Mouse (Mus musculus) intestine, embryonic 15.5 days (tissue): Measurements from ENCODE around the gene Nxpe5. TPM values are rescaled to one million over a fixed set of nuclear protein-coding genes. Genes with fewer than 3 reads are reported as not detected.
A peak's percentile ranks its signal among the peaks of the same experiment; 100 is the strongest.

Experiments used
- ATAC-seq: fragments of 200-750 bp; cut with Nextera tagmentation; 2 replicates; pipeline ENCODE4 v1.8.0; 2017; ENCODE audit warnings: moderate TSS enrichment, moderate library complexity
- H3K27ac ChIP-seq: fragments of 300-500 bp; sonication (generic); 2 replicates; pipeline ENCODE4 v1.5.1; 2015; ENCODE audit warnings: mild to moderate bottlenecking, inconsistent platforms
- H3K27me3 ChIP-seq: fragments of 300-500 bp; sonication (generic); replicated peaks from 2 replicates; pipeline ENCODE4 v1.6.1; 2015; ENCODE audit warnings: inconsistent platforms
- H3K36me3 ChIP-seq: fragments of 300-500 bp; sonication (generic); 2 replicates; pipeline ENCODE4 v1.6.1; 2015; ENCODE audit warnings: inconsistent platforms
- H3K4me1 ChIP-seq: fragments of 300-500 bp; sonication (generic); replicated peaks from 2 replicates; pipeline ENCODE4 v1.6.1; 2015; ENCODE audit warnings: inconsistent platforms
- H3K4me2 ChIP-seq: fragments of 300-500 bp; sonication (generic); replicated peaks from 2 replicates; pipeline ENCODE4 v1.6.1; 2015; ENCODE audit warnings: mild to moderate bottlenecking, inconsistent platforms
- H3K4me3 ChIP-seq: fragments of 300-500 bp; sonication (generic); replicated peaks from 2 replicates; pipeline ENCODE4 v1.5.1; 2015; ENCODE audit warnings: inconsistent platforms
- H3K9ac ChIP-seq: fragments of 300-500 bp; sonication (generic); 2 replicates; pipeline ENCODE4 v1.6.1; 2015; ENCODE audit warnings: inconsistent platforms
- H3K9me3 ChIP-seq: fragments of 300-500 bp; sonication (generic); 2 replicates; pipeline ENCODE4 v1.6.1; 2016; ENCODE audit warnings: inconsistent platforms
- WGBS: fragments of 180-500 bp; shearing (Covaris S2); methylation state at CpG from one replicate; pipeline ENCODE4 v1.1.7; 2015; 5-methylcytosine and 5-hydroxymethylcytosine counted together
- polyA plus RNA-seq: library from polyadenylated mRNA; unstranded; fragments of >200 nt; fragmentation: Nextera tagmentation; extraction: Ambion mirVana; gene quantifications from 2 replicates; pipeline ENCODE4 v1.2.1, GENCODE M21; 2015

Gene Nxpe5
- polyA plus RNA-seq, 1 experiment from 2014 or later = not detected

- no peak for ATAC-seq
- H3K4me2 ChIP-seq = no peak overlapping the region
- 47% methylated on average over 2 of the region's 2 CpGs for WGBS
- H3K36me3 ChIP-seq = no peaks in the 10 kb centered on the region
- H3K27ac ChIP-seq = no peak overlapping the region
- no peak overlapping the region for H3K4me3 ChIP-seq
- no peak overlapping the region for H3K9ac ChIP-seq
- no peaks in the 10 kb centered on the region for H3K27me3 ChIP-seq
- no peaks in the 10 kb centered on the region for H3K4me1 ChIP-seq
- H3K9me3 ChIP-seq = no peaks in the 10 kb centered on the region
These were observed 5.8 kb upstream of the Nxpe5 start for GRCm38 (mm10) chr5:138219864-138220263.

GRCm38 (mm10) chr5:138222111-138222510 is 3.6 kb upstream of the Nxpe5 start:
- ATAC-seq = peak; percentile 66
- 19% methylated on average over 4 of the region's 4 CpGs for WGBS
- no peak overlapping the region for H3K9ac ChIP-seq

GRCm38 (mm10) chr5:138223287-138223686 is 2.4 kb upstream of the Nxpe5 start:
- WGBS = 53% methylated on average over 3 of the region's 3 CpGs
- Histone ChIP-seq H3K4me2 (no peak overlapping the region), H3K4me3 (no peak overlapping the region), H3K36me3 (no peaks in the 10 kb centered on the region), H3K9me3 (no peaks in the 10 kb centered on the region), H3K9ac (no peak overlapping the region), H3K4me1 (no peaks in the 10 kb centered on the region), H3K27me3 (no peaks in the 10 kb centered on the region), H3K27ac (no peak overlapping the region)
- ATAC-seq = no peak

More at GRCm38 (mm10) chr5:138222111-138222510, 3.6 kb upstream of the Nxpe5 start:
- no peak overlapping the region for H3K4me3 ChIP-seq
- H3K27ac ChIP-seq = no peak overlapping the region
- no peaks in the 10 kb centered on the region for H3K9me3 ChIP-seq
- no peaks in the 10 kb centered on the region for H3K27me3 ChIP-seq
- H3K36me3 ChIP-seq = no peaks in the 10 kb centered on the region
- H3K4me1 ChIP-seq = no peaks in the 10 kb centered on the region
- no peak overlapping the region for H3K4me2 ChIP-seq

- H3K4me3 ChIP-seq = no peak overlapping the region
- H3K4me1 ChIP-seq = no peaks in the 10 kb centered on the region
- H3K27ac ChIP-seq = no peak overlapping the region
- ATAC-seq = no peak
- H3K36me3 ChIP-seq = no peaks in the 10 kb centered on the region
- H3K9me3 ChIP-seq = no peaks in the 10 kb centered on the region
- H3K27me3 ChIP-seq = no peaks in the 10 kb centered on the region
- H3K4me2 ChIP-seq = no peak overlapping the region
- H3K9ac ChIP-seq = no peak overlapping the region
- WGBS = 71% methylated on average over 4 of the region's 4 CpGs
These were observed 793 bp downstream of the Nxpe5 start for GRCm38 (mm10) chr5:138226491-138226890.

GRCm38 (mm10) chr5:138227367-138227766 is 1.7 kb downstream of the Nxpe5 start:
- H3K36me3 ChIP-seq = no peaks in the 10 kb centered on the region
- H3K27ac ChIP-seq = no peak overlapping the region
- no peaks in the 10 kb centered on the region for H3K27me3 ChIP-seq
- H3K9me3 ChIP-seq = no peaks in the 10 kb centered on the region
- ATAC-seq = no peak
- 62% methylated on average over 2 of the region's 2 CpGs for WGBS
- H3K4me1 ChIP-seq = no peaks in the 10 kb centered on the region
- no peak overlapping the region for H3K4me3 ChIP-seq
- no peak overlapping the region for H3K9ac ChIP-seq
- H3K4me2 ChIP-seq = no peak overlapping the region

- Histone ChIP-seq H3K27me3 (no peaks in the 10 kb centered on the region), H3K36me3 (no peaks in the 10 kb centered on the region), H3K27ac (no peak overlapping the region), H3K4me2 (no peak overlapping the region), H3K9ac (no peak overlapping the region), H3K4me3 (no peak overlapping the region), H3K9me3 (no peaks in the 10 kb centered on the region), H3K4me1 (no peaks in the 10 kb centered on the region)
- no peak for ATAC-seq
- 59% methylated on average over 3 of the region's 3 CpGs for WGBS
These were observed 2.3 kb downstream of the Nxpe5 start for GRCm38 (mm10) chr5:138228026-138228425.

- Histone ChIP-seq H3K9me3 (no peaks in the 10 kb centered on the region), H3K4me1 (no peaks in the 10 kb centered on the region), H3K27ac (no peak overlapping the region), H3K4me3 (no peak overlapping the region), H3K9ac (no peak overlapping the region), H3K36me3 (no peaks in the 10 kb centered on the region), H3K27me3 (no peaks in the 10 kb centered on the region), H3K4me2 (no peak overlapping the region)
- 90% methylated on average over 3 of the region's 3 CpGs for WGBS
- no peak for ATAC-seq
These were observed 3.8 kb downstream of the Nxpe5 start for GRCm38 (mm10) chr5:138229511-138229910.

- Histone ChIP-seq H3K27me3 (no peaks in the 10 kb centered on the region), H3K27ac (no peak overlapping the region), H3K4me2 (no peak overlapping the region), H3K9me3 (no peaks in the 10 kb centered on the region), H3K4me1 (no peaks in the 10 kb centered on the region), H3K4me3 (no peak overlapping the region), H3K9ac (no peak overlapping the region), H3K36me3 (no peaks in the 10 kb centered on the region)
- 70% methylated on average over 2 of the region's 2 CpGs for WGBS
- 0 out of 2 replicates have a peak, but pooled peaks have one; percentile 45 for ATAC-seq
These were observed 8.1 kb downstream of the Nxpe5 start for GRCm38 (mm10) chr5:138233778-138234177.

- Histone ChIP-seq H3K4me1 (no peaks in the 10 kb centered on the region), H3K4me2 (no peak overlapping the region), H3K9me3 (no peaks in the 10 kb centered on the region), H3K36me3 (no peaks in the 10 kb centered on the region), H3K27me3 (no peaks in the 10 kb centered on the region), H3K27ac (no peak overlapping the region), H3K9ac (no peak overlapping the region), H3K4me3 (no peak overlapping the region)
- peak; percentile 51; the same call in 1 of the 2 replicates for ATAC-seq
These were observed 8.5 kb downstream of the Nxpe5 start for GRCm38 (mm10) chr5:138234224-138234623.

- Histone ChIP-seq H3K36me3 (no peaks in the 10 kb centered on the region), H3K4me3 (no peak overlapping the region), H3K9me3 (no peaks in the 10 kb centered on the region), H3K4me1 (no peaks in the 10 kb centered on the region), H3K4me2 (no peak overlapping the region), H3K27me3 (no peaks in the 10 kb centered on the region), H3K27ac (no peak overlapping the region), H3K9ac (no peak overlapping the region)
- WGBS = 20% methylated on average over 2 of the region's 2 CpGs
- ATAC-seq = no peak
These were observed 15.8 kb downstream of the Nxpe5 start for GRCm38 (mm10) chr5:138241511-138241910.

- Histone ChIP-seq H3K27ac (no peak overlapping the region), H3K9ac (no peak overlapping the region), H3K4me1 (peaks cover 4% of the 10 kb centered on the region; the same call in 1 of the 2 replicates), H3K36me3 (no peaks in the 10 kb centered on the region), H3K4me2 (no peak overlapping the region), H3K9me3 (no peaks in the 10 kb centered on the region), H3K4me3 (no peak overlapping the region), H3K27me3 (no peaks in the 10 kb centered on the region)
- ATAC-seq = no peak
- 84% methylated on average over 12 of the region's 12 CpGs for WGBS
These were observed 25.4 kb downstream of the Nxpe5 start for GRCm38 (mm10) chr5:138251144-138251543.

GRCm38 (mm10) chr5:138253061-138253460 is 27.4 kb downstream of the Nxpe5 start:
- Histone ChIP-seq H3K27ac (no peak overlapping the region), H3K9me3 (no peaks in the 10 kb centered on the region), H3K36me3 (0 out of 2 replicates have a peak, but pooled peaks cover 5% of the 10 kb centered on the region), H3K4me1 (peaks cover 5% of the 10 kb centered on the region; the same call in 1 of the 2 replicates), H3K4me3 (no peak overlapping the region), H3K4me2 (no peak overlapping the region), H3K27me3 (no peaks in the 10 kb centered on the region), H3K9ac (no peak overlapping the region)
- no peak for ATAC-seq
- 92% methylated on average over 3 of the region's 3 CpGs for WGBS

- ATAC-seq = peak; percentile 100
- peak within 1 kb of the TSS; percentile 52 for H3K4me3 ChIP-seq
- H3K27ac ChIP-seq = peak within 1 kb of the TSS; percentile 70
- no peaks in the 10 kb centered on the region for H3K9me3 ChIP-seq
- WGBS = under 1% methylated on average over 38 of the region's 38 CpGs
- peaks cover 9% of the 10 kb centered on the region for H3K36me3 ChIP-seq
- H3K27me3 ChIP-seq = no peaks in the 10 kb centered on the region
- peaks cover 6% of the 10 kb centered on the region; the same call in 1 of the 2 replicates for H3K4me1 ChIP-seq
- H3K4me2 ChIP-seq = peak within 1 kb of the TSS; percentile 84
- peak within 1 kb of the TSS; percentile 65 for H3K9ac ChIP-seq
These were observed 29.8 kb downstream of the Nxpe5 start, which contains the start of gene Lamtor4 for GRCm38 (mm10) chr5:138255353-138256093. Gene Lamtor4, plus strand, starts transcription at chr5:138255482.
